Mouse (Mus musculus) embryonic facial prominence, embryonic 13.5 days (tissue): Measurements from ENCODE around the gene Pou5f1. TPM values are rescaled to one million over a fixed set of nuclear protein-coding genes. Genes with fewer than 3 reads are reported as not detected.
A peak's percentile ranks its signal among the peaks of the same experiment; 100 is the strongest.
"Not testable (repeated sequence)": the region's sequence is repeated elsewhere in the genome, so short reads cannot be mapped to it uniquely, and the experiment has no call there.

Source experiments
- ATAC-seq: fragments of 200-750 bp; cut with Nextera tagmentation; 2 replicates; pipeline ENCODE4 v1.8.0; 2017; ENCODE audit warnings: low read depth; ENCODE audit not compliant: insufficient number of reproducible peaks, insufficient read depth, low FRiP score, low TSS enrichment
- H3K27ac ChIP-seq: fragments of 300-500 bp; sonication (generic); 2 replicates; pipeline ENCODE4 v1.5.1; 2015; ENCODE audit warnings: moderate library complexity, mild to moderate bottlenecking, inconsistent platforms
- H3K27me3 ChIP-seq: fragments of 300-500 bp; sonication (generic); 2 replicates; pipeline ENCODE4 v1.6.1; 2015; ENCODE audit warnings: mild to moderate bottlenecking, inconsistent platforms
- H3K36me3 ChIP-seq: fragments of 300-500 bp; sonication (generic); 2 replicates; pipeline ENCODE4 v1.6.1; 2015; ENCODE audit warnings: mild to moderate bottlenecking, inconsistent platforms
- H3K4me1 ChIP-seq: fragments of 300-500 bp; sonication (generic); 2 replicates; pipeline ENCODE4 v1.6.1; 2015; ENCODE audit warnings: inconsistent platforms
- H3K4me2 ChIP-seq: fragments of 300-500 bp; sonication (generic); 2 replicates; pipeline ENCODE4 v1.6.1; 2015; ENCODE audit warnings: moderate library complexity, mild to moderate bottlenecking, inconsistent platforms
- H3K4me3 ChIP-seq: fragments of 300-500 bp; sonication (generic); 2 replicates; pipeline ENCODE4 v1.5.1; 2015; ENCODE audit warnings: mild to moderate bottlenecking, inconsistent platforms
- H3K9ac ChIP-seq: fragments of 300-500 bp; sonication (generic); 2 replicates; pipeline ENCODE4 v1.6.1; 2015; ENCODE audit warnings: mild to moderate bottlenecking, inconsistent platforms
- H3K9me3 ChIP-seq: fragments of 300-500 bp; sonication (generic); 2 replicates; pipeline ENCODE4 v1.6.1; 2016; ENCODE audit warnings: inconsistent platforms
- WGBS: fragments of 180-500 bp; shearing (Covaris S2); methylation state at CpG from one replicate; pipeline ENCODE4 v1.1.7; 2015; ENCODE audit warnings: mixed read lengths; 5-methylcytosine and 5-hydroxymethylcytosine counted together
- polyA plus RNA-seq: library from polyadenylated mRNA; unstranded; fragments of >200 nt; fragmentation: Nextera tagmentation; extraction: Ambion mirVana; gene quantifications from 2 replicates; pipeline ENCODE4 v1.2.1, GENCODE M21; 2015

Gene Pou5f1
- polyA plus RNA-seq, 1 experiment from 2014 or later: not detected

GRCm38 (mm10) chr17:35497124-35497523 is 8.7 kb upstream of the Pou5f1 start:
- no peak for ATAC-seq
- Histone ChIP-seq H3K4me2 (no peak overlapping the region), H3K4me3 (no peak overlapping the region), H3K9ac (no peak overlapping the region), H3K9me3 (no peaks in the 10 kb centered on the region), H3K27ac (no peak overlapping the region), H3K27me3 (no peaks in the 10 kb centered on the region), H3K4me1 (peaks cover 3% of the 10 kb centered on the region), H3K36me3 (no peaks in the 10 kb centered on the region)
- 92% methylated on average over 7 of the region's 7 CpGs for WGBS

GRCm38 (mm10) chr17:35502226-35502625 is 3.6 kb upstream of the Pou5f1 start:
- Histone ChIP-seq H3K4me3 (no peak overlapping the region), H3K36me3 (no peaks in the 10 kb centered on the region), H3K27ac (peak overlapping the region; percentile 84), H3K9ac (no peak overlapping the region), H3K4me1 (peaks cover 19% of the 10 kb centered on the region), H3K9me3 (no peaks in the 10 kb centered on the region), H3K4me2 (no peak overlapping the region), H3K27me3 (peaks cover 30% of the 10 kb centered on the region)
- no peak for ATAC-seq
- WGBS: 4% methylated on average over 6 of the region's 6 CpGs

- H3K27ac ChIP-seq: peak overlapping the region; percentile 84
- peaks cover 19% of the 10 kb centered on the region for H3K4me1 ChIP-seq
- H3K9ac ChIP-seq: no peak overlapping the region
- 53% methylated on average over 5 of the region's 5 CpGs for WGBS
- no peak overlapping the region for H3K4me2 ChIP-seq
- peaks cover 35% of the 10 kb centered on the region for H3K27me3 ChIP-seq
- H3K4me3 ChIP-seq: no peak overlapping the region
- no peaks in the 10 kb centered on the region for H3K9me3 ChIP-seq
- H3K36me3 ChIP-seq: no peaks in the 10 kb centered on the region
- ATAC-seq: no peak
Measured at GRCm38 (mm10) chr17:35502762-35503161, 3.1 kb upstream of the Pou5f1 start.

DNA sequence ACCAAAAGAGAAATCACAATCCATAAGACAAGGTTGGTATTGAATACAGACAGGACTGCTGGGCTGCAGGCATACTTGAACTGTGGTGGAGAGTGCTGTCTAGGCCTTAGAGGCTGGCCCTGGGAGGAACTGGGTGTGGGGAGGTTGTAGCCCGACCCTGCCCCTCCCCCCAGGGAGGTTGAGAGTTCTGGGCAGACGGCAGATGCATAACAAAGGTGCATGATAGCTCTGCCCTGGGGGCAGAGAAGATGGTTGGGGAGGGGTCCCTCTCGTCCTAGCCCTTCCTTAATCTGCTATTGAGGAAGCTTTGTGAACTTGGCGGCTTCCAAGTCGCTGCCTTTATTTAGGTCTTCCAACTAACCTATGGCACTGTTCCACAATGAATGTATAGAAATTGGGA is 2.0 kb upstream of the Pou5f1 start:
- peaks cover 42% of the 10 kb centered on the region for H3K27me3 ChIP-seq
- no peak overlapping the region for H3K4me3 ChIP-seq
- H3K4me1 ChIP-seq: peaks cover 19% of the 10 kb centered on the region
- H3K9ac ChIP-seq: no peak overlapping the region
- no peaks in the 10 kb centered on the region for H3K36me3 ChIP-seq
- H3K9me3 ChIP-seq: no peaks in the 10 kb centered on the region
- WGBS: 27% methylated on average over 5 of the region's 5 CpGs
- no peak overlapping the region for H3K27ac ChIP-seq
- no peak overlapping the region for H3K4me2 ChIP-seq
- no peak for ATAC-seq

- Histone ChIP-seq H3K36me3 (no peaks in the 10 kb centered on the region), H3K27me3 (peaks cover 45% of the 10 kb centered on the region), H3K4me3 (no peak overlapping the region), H3K4me1 (peaks cover 22% of the 10 kb centered on the region), H3K4me2 (no peak overlapping the region), H3K9ac (no peak overlapping the region), H3K27ac (no peak overlapping the region), H3K9me3 (no peaks in the 10 kb centered on the region)
- ATAC-seq: no peak
- WGBS: 24% methylated on average over 8 of the region's 8 CpGs
Measured at GRCm38 (mm10) chr17:35504628-35505481, 963 bp upstream of the Pou5f1 start.

- no peak for ATAC-seq
Measured at GRCm38 (mm10) chr17:35506881-35507280, 1.1 kb downstream of the Pou5f1 start.

GRCm38 (mm10) chr17:35507556-35508260 is 1.9 kb downstream of the Pou5f1 start:
- ATAC-seq: no peak
- peaks cover 13% of the 10 kb centered on the region for H3K4me1 ChIP-seq
- no peaks in the 10 kb centered on the region for H3K9me3 ChIP-seq
- H3K9ac ChIP-seq: no peak overlapping the region
- H3K36me3 ChIP-seq: peaks cover 5% of the 10 kb centered on the region; the same call in 1 of the 2 replicates
- no peak overlapping the region for H3K27ac ChIP-seq
- H3K4me3 ChIP-seq: no peak overlapping the region
- 28% methylated on average over 13 of the region's 13 CpGs for WGBS
- H3K4me2 ChIP-seq: no peak overlapping the region
- H3K27me3 ChIP-seq: peaks cover 45% of the 10 kb centered on the region

More at GRCm38 (mm10) chr17:35506881-35507280, 1.1 kb downstream of the Pou5f1 start:
- Histone ChIP-seq H3K4me3 (no peak overlapping the region), H3K9ac (no peak overlapping the region), H3K4me2 (no peak overlapping the region), H3K9me3 (no peaks in the 10 kb centered on the region), H3K27me3 (peaks cover 45% of the 10 kb centered on the region), H3K36me3 (no peaks in the 10 kb centered on the region), H3K27ac (no peak overlapping the region), H3K4me1 (peaks cover 21% of the 10 kb centered on the region)
- WGBS: 14% methylated on average over 10 of the region's 10 CpGs

DNA sequence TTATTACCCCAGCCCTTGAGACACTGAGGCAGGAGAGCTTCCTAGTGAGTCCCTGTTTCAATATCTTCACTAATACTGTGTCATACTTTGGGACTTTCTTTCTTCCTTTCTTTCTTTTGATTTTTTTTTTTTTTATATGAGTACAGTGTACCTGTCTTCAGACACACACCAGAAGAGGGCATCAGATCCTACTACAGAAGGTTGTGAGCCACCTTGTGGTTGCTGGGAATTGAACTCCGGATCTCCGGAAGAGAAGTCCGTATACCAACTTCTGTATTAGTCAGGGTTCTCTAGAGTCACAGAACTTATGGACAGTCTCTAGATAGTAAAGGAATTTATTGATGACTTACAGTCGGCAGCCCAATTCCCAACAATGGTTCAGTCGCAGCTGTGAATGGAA is 2.5 kb downstream of the Pou5f1 start:
- peaks cover 45% of the 10 kb centered on the region for H3K27me3 ChIP-seq
- not testable (repeated sequence) for H3K36me3 ChIP-seq, H3K9ac ChIP-seq, H3K4me3 ChIP-seq, H3K9me3 ChIP-seq, H3K27ac ChIP-seq, ATAC-seq, H3K4me2 ChIP-seq
- H3K4me1 ChIP-seq: peaks cover 10% of the 10 kb centered on the region; the same call in 1 of the 2 replicates
- 53% methylated on average over 5 of the region's 5 CpGs for WGBS

DNA sequence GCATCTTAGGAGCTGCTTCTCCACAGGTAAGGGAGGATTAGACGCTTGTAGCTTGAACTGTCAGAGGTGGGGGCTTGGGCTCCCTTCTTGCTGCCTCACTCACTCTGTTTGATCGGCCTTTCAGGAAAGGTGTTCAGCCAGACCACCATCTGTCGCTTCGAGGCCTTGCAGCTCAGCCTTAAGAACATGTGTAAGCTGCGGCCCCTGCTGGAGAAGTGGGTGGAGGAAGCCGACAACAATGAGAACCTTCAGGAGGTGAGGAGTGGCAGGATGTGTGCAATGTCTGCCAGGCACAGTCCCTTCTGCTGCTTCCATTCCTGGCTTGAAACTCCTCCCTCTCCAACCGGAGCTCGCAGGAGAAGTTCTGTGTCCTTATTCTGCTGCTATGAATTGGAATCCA is 3.5 kb downstream of the Pou5f1 start:
- peak overlapping the region; percentile 36; the same call in 1 of the 2 replicates for H3K9ac ChIP-seq
- no peak for ATAC-seq
- 15% methylated on average over 8 of the region's 8 CpGs for WGBS

GRCm38 (mm10) chr17:35512916-35513626 is 7.3 kb downstream of the Pou5f1 start:
- peaks cover 7% of the 10 kb centered on the region; the same call in 1 of the 2 replicates for H3K27me3 ChIP-seq
- peaks cover 10% of the 10 kb centered on the region; the same call in 1 of the 2 replicates for H3K36me3 ChIP-seq
- WGBS: 91% methylated on average over 7 of the region's 7 CpGs
- H3K4me3 ChIP-seq: no peak overlapping the region
- H3K9me3 ChIP-seq: no peaks in the 10 kb centered on the region
- no peak overlapping the region for H3K27ac ChIP-seq
- H3K4me2 ChIP-seq: no peak overlapping the region
- H3K4me1 ChIP-seq: peaks cover 32% of the 10 kb centered on the region
- no peak overlapping the region for H3K9ac ChIP-seq
- ATAC-seq: no peak

More for the DNA sequence above, 3.5 kb downstream of the Pou5f1 start:
- no peak overlapping the region for H3K4me3 ChIP-seq
- H3K27ac ChIP-seq: no peak overlapping the region
- no peak overlapping the region for H3K4me2 ChIP-seq
- H3K4me1 ChIP-seq: peaks cover 10% of the 10 kb centered on the region
- H3K27me3 ChIP-seq: peaks cover 45% of the 10 kb centered on the region
- H3K9me3 ChIP-seq: no peaks in the 10 kb centered on the region
- H3K36me3 ChIP-seq: peaks cover 10% of the 10 kb centered on the region; the same call in 1 of the 2 replicates

- H3K4me2 ChIP-seq: peak overlapping the region; percentile 89; the same call in 1 of the 2 replicates
Measured at GRCm38 (mm10) chr17:35513886-35514285, 8.1 kb downstream of the Pou5f1 start.

More at GRCm38 (mm10) chr17:35513886-35514285, 8.1 kb downstream of the Pou5f1 start:
- Histone ChIP-seq H3K9ac (no peak overlapping the region), H3K4me1 (peaks cover 39% of the 10 kb centered on the region), H3K27me3 (peaks cover 3% of the 10 kb centered on the region; the same call in 1 of the 2 replicates), H3K9me3 (no peaks in the 10 kb centered on the region), H3K4me3 (no peak overlapping the region; the same call in 1 of the 2 replicates), H3K36me3 (peaks cover 10% of the 10 kb centered on the region; the same call in 1 of the 2 replicates), H3K27ac (no peak overlapping the region)
- ATAC-seq: no peak
- WGBS: 7% methylated on average over 2 of the region's 2 CpGs
